Mouse (Mus musculus) right cerebral cortex, postnatal 14 days (tissue): ENCODE measurements around the gene Slc9b1.
A peak's percentile ranks its signal among the peaks of the same experiment; 100 is the strongest.

Experiments used
- DNase-seq: peaks from one replicate; pipeline ENCODE4 v3.0.0; 2022

Gene Slc9b1

DNA sequence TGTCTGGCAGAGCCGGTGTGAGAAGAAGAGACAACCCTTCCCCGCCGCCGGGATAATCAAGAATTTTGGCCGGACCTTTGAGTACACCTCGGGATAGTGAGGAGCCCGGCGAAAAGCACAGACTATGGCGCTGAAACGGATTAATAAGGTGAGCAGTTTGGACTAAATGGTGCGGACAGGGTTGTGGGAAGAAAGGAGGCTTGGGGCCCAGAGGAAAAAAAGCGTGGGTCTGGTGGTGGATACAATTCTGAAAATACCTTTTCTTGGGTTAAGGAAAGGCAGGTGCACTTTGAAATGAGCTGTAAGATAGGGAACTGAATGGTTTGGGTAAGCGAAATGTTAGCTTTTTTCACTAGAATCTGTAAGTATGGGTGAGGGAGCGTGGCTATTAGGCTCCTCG lies 91.8 kb downstream of the Slc9b1 start:
- DNase-seq, result no peak

DNA sequence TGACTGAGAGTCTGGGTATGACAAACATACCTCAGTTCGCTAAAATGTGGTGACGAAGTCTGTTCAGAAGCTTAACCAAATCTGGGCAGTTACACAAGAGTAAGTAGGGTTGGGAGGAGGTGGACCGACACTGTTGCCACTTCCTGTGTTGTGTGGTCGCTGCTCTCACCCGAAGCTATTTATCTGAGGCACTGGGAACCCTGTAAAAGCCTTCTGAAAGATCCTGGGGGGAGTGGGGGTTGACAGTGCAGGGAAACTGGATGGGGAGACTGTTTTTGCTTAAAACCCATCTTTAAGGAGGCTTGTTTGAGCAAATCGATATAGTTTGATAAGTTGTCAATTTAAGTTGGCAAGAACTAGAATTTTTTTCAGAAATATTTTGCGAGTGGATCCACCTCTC lies 92.4 kb downstream of the Slc9b1 start:
- DNase-seq, result peak; percentile 21

GRCm38 (mm10) chr3:135440621-135441020 lies 92.8 kb downstream of the Slc9b1 start:
- no peak for DNase-seq

DNA sequence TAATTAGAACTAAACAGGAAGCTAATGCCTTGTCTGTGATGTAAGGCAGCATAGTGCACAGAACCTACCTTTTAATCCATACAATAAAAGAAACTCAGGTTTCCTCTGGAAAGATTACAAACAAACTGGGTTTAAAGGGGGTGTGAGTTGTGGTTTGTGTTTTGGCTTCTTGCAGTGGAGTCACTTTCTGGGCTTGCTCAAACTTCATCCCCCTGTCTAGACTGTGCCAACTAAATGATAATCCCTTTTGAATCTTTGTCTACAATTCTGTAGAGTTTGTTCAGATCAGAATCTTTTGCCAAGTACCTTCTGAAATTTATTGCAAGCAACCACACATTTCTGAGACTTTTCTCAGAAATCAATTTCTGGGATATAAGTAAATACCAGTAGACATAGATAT lies 97.1 kb downstream of the Slc9b1 start:
- DNase-seq, result no peak
